Mouse (Mus musculus): ENCODE measurements at regions not wholly inside any gene's neighbourhood (a gene's known extent, or its start where the extent isn't known, plus 50 kb on each side); places are given as distances from the start of the nearest gene placed in this dataset.

- no peak for DNase-seq (ENCODE audit: low read depth, low spot score)
These were observed 55.3 kb upstream of the Dnajc19 start for GRCm38 (mm10) chr3:34136385-34136784.
